Mouse (Mus musculus): ENCODE data around the gene Dnmbp. TPM values are rescaled to one million over a fixed set of nuclear protein-coding genes. Genes with fewer than 3 reads are reported as not detected.

Dnmbp gene
- 28.0 and 30.5 TPM in 2 replicates for polyA plus RNA-seq (2014; fragmentation: Nextera tagmentation; extraction: Ambion mirVana)

DNA sequence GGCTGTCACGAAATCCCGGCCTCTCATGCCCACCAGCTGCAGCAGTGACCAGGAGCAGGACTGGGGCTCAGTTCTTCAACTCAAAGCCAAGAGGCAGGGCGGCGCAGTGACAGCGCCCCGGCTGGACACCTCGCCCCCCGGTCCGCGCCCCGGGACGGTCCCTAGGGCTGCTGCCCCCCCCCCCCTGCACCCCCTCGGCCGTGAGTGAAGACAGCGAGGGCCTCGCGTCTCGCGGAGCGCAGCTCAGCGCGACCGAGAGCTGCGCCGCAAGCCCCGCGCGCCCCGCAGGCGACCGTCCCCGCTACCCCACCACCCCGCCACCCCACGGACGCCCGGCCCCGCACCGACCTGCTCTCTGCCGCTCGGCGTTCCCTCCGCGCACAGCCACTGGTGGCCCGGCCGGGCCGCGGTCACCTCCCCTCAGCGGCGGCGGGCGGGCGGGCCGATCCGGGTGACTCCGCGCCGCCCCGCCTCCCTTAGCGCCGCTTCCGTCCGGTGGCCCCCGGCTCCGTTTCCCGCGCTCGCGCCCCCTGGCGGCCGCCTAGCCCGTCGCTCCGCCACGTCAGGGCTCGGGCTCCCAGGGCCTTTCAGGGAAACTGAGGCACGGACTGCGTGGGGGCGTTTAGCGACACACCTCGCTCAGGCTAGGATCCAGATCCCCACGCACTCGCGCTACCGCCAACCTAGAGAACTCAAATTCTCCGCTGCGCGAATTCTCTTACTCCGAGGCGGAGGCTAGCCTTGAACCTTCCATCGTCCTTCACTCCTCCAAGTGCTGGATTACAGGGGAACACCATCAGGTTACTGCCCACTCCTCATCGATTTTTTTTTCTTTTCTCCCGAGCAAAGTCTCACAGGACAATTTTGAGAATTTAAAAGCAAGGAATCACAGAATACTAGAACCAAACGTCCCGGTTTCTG is at the start of gene Dnmbp:
Gene Dnmbp, minus strand, starts transcription at position 423 of the 921 bp plus-strand sequence.
- Histone ChIP-seq H3K9ac (replicated peaks; ENCODE audit: low read depth, low read length) (peak within 1 kb of the TSS; percentile 76), H3K4me2 (replicated peaks; ENCODE audit: low read depth, low read length) (peak within 1 kb of the TSS; percentile 76), H3K36me3 (ENCODE audit: control insufficient read depth, insufficient read depth, low read length) (no peaks in the 10 kb centered on the region), H3K4me3 (ENCODE audit: low read depth, low read length) (peak within 1 kb of the TSS; percentile 68), H3K27ac (ENCODE audit: low read length) (peak within 1 kb of the TSS; percentile 21; the same call in 1 of the 2 replicates), H3K4me1 (ENCODE audit: control insufficient read depth, insufficient read depth, low read length) (peaks cover 13% of the 10 kb centered on the region), H3K27me3 (ENCODE audit: control insufficient read depth, insufficient read depth, low read length) (no peaks in the 10 kb centered on the region), H3K9me3 (ENCODE audit: control insufficient read depth, low read depth, low read length) (no peaks in the 10 kb centered on the region)
- ATAC-seq (ENCODE audit: insufficient number of reproducible peaks, insufficient read depth, low FRiP score, low read depth), result peak; percentile 82
- WGBS, result 5% methylated on average over 62 of the region's 94 CpGs

DNA sequence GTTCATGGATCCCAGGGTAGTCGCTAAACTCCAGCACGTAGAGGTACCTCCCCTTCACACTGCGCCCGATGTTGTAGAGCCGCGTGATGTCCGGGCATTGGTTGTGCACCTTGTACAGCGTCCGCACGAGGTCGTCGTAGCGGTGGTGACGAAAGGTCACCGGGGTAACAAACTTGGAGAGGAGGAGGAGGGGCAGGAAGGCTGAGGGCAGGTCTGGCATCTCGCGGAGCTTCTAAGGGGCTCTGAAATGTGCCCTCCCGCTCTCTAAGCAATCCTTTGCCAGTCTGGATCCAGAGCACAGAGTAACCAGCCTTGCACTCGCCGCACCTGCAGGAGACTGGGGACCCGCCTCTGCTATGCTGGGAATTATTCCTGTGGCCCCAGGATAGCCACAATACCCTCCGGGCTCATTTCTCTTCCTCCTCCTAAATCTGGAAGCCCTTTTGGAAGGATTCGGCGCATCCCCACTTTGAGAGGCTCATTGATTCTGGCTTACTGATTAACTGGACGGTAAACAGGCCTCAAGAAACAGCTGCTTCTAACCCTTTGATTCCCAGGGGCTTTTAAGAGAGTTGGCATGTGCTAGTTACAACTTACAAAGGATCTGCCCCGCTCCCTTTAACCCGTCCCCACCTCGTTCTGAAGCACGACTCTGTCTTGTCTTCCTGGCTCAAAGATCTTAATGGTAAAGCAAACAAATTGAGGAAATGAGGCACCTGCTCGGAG is 46.2 kb upstream of the Dnmbp start, which contains the start of gene Cpn1:
Gene Cpn1, minus strand, starts transcription at position 488 of the 726 bp plus-strand sequence.
- Histone ChIP-seq H3K9ac (replicated peaks; ENCODE audit: low read depth, low read length) (no peak within 1 kb of the TSS), H3K27me3 (ENCODE audit: control insufficient read depth, insufficient read depth, low read length) (no peaks in the 10 kb centered on the region), H3K9me3 (ENCODE audit: control insufficient read depth, low read depth, low read length) (no peaks in the 10 kb centered on the region), H3K4me2 (replicated peaks; ENCODE audit: low read depth, low read length) (peak within 1 kb of the TSS; percentile 29), H3K36me3 (ENCODE audit: control insufficient read depth, insufficient read depth, low read length) (no peaks in the 10 kb centered on the region), H3K4me1 (ENCODE audit: control insufficient read depth, insufficient read depth, low read length) (0 out of 2 replicates have a peak, but pooled peaks cover 3% of the 10 kb centered on the region), H3K27ac (ENCODE audit: low read length) (peak within 1 kb of the TSS; percentile 58; the same call in 1 of the 2 replicates), H3K4me3 (ENCODE audit: low read depth, low read length) (peak within 1 kb of the TSS; percentile 22)
- peak; percentile 77 for ATAC-seq (ENCODE audit: insufficient number of reproducible peaks, insufficient read depth, low FRiP score, low read depth)
- 13% methylated on average over 30 of the region's 30 CpGs for WGBS

DNA sequence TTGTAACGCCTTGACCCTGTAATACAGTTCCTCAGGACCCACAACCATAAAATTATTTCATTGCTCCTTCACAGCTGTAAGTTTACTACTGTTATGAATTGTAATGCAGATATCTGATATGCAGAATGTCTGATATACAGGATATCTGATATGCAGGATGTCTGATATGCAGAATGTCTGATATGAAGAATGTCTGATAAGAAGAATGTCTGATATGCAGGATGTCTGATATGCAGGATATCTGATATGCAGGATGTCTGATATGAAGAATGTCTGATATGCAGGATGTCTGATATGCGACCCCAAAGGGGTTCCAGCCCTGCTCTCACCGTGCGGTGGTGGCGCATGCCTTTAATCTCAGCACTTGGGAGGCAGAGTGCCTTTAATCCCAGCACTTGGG is 42.0 kb upstream of the Dnmbp start:
- no peak overlapping the region for H3K4me2 ChIP-seq (replicated peaks; ENCODE audit: low read depth, low read length)
- no peak for ATAC-seq (ENCODE audit: insufficient number of reproducible peaks, insufficient read depth, low FRiP score, low read depth)
- no peak overlapping the region for H3K27ac ChIP-seq (ENCODE audit: low read length)
- H3K27me3 ChIP-seq (ENCODE audit: control insufficient read depth, insufficient read depth, low read length), result no peaks in the 10 kb centered on the region
- H3K36me3 ChIP-seq (ENCODE audit: control insufficient read depth, insufficient read depth, low read length), result no peaks in the 10 kb centered on the region
- H3K9ac ChIP-seq (replicated peaks; ENCODE audit: low read depth, low read length), result no peak overlapping the region
- 0 out of 2 replicates have a peak, but pooled peaks cover 3% of the 10 kb centered on the region for H3K4me1 ChIP-seq (ENCODE audit: control insufficient read depth, insufficient read depth, low read length)
- no peaks in the 10 kb centered on the region for H3K9me3 ChIP-seq (ENCODE audit: control insufficient read depth, low read depth, low read length)
- H3K4me3 ChIP-seq (ENCODE audit: low read depth, low read length), result no peak overlapping the region
- WGBS, result 91% methylated on average over 5 of the region's 5 CpGs

DNA sequence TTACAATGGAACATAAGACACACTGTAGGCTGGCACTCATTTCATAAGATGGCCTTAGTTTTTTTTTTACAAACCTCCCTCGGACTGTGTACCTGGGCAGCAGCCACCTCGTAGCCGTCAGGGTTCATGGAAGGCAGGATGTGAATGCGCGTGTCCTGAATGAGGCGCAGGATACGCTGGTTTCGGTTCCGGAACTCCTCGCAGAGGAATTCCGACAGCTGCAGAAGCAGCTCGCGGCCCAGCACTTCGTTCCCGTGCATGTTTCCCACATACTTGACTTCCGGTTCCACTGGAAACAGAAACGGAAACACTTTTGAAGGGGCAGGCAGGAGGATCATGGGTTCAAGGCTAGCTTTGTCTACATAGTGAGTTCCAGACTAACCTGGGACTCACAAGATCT is 40.7 kb upstream of the Dnmbp start:
- no peak for ATAC-seq (ENCODE audit: insufficient number of reproducible peaks, insufficient read depth, low FRiP score, low read depth)

DNA sequence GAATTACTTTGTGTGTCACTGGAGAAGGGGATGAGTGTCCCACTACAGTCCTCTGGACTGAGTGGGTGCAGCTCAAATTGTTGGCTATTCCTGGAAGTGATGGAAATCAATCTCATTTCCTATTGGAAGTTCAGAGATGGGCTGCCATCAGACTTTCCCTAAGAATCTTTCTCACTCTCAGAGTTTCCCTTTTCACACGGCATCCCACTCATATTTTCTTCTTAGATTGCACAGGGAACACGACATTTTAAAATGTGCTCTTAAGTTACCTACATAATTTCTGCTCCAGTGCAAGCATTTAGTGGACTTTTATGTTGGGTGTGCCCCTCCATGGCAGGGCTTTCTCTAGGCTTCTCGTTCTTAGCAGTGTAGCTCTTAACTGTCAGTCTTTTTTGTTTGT is 37.8 kb upstream of the Dnmbp start:
- no peaks in the 10 kb centered on the region for H3K36me3 ChIP-seq (ENCODE audit: control insufficient read depth, insufficient read depth, low read length)
- no peak for ATAC-seq (ENCODE audit: insufficient number of reproducible peaks, insufficient read depth, low FRiP score, low read depth)
- no peak overlapping the region for H3K9ac ChIP-seq (replicated peaks; ENCODE audit: low read depth, low read length)

More for the DNA sequence above, 40.7 kb upstream of the Dnmbp start:
- Histone ChIP-seq H3K4me2 (replicated peaks; ENCODE audit: low read depth, low read length) (no peak overlapping the region), H3K9me3 (ENCODE audit: control insufficient read depth, low read depth, low read length) (no peaks in the 10 kb centered on the region), H3K4me3 (ENCODE audit: low read depth, low read length) (no peak overlapping the region), H3K36me3 (ENCODE audit: control insufficient read depth, insufficient read depth, low read length) (no peaks in the 10 kb centered on the region), H3K4me1 (ENCODE audit: control insufficient read depth, insufficient read depth, low read length) (0 out of 2 replicates have a peak, but pooled peaks cover 6% of the 10 kb centered on the region), H3K27me3 (ENCODE audit: control insufficient read depth, insufficient read depth, low read length) (no peaks in the 10 kb centered on the region), H3K27ac (ENCODE audit: low read length) (no peak overlapping the region), H3K9ac (replicated peaks; ENCODE audit: low read depth, low read length) (no peak overlapping the region)
- WGBS, result 89% methylated on average over 17 of the region's 17 CpGs

DNA sequence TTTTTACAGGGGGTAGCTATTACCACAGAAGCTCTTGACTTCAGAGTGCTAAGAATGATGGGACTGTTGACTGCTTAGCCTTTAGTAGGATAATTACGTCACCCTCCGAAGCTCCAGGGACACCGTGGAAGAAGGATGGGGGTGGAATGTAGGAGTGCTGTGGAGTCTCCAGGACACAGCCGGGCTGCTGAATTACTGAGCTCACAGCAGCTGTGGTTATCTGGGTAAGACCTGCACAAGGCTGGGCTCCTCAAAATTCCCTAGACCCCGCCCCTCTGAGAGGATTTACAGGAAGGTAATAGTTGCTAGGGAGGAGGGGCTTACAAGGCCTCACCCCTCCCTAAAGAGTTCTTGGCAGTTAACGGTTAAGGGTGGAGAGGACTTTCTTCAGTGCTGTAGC is 36.7 kb upstream of the Dnmbp start:
- 44% methylated on average over 6 of the region's 6 CpGs for WGBS
- no peak for ATAC-seq (ENCODE audit: insufficient number of reproducible peaks, insufficient read depth, low FRiP score, low read depth)
- Histone ChIP-seq H3K27me3 (ENCODE audit: control insufficient read depth, insufficient read depth, low read length) (no peaks in the 10 kb centered on the region), H3K4me3 (ENCODE audit: low read depth, low read length) (no peak overlapping the region), H3K9me3 (ENCODE audit: control insufficient read depth, low read depth, low read length) (no peaks in the 10 kb centered on the region), H3K4me1 (ENCODE audit: control insufficient read depth, insufficient read depth, low read length) (0 out of 2 replicates have a peak, but pooled peaks cover 2% of the 10 kb centered on the region), H3K9ac (replicated peaks; ENCODE audit: low read depth, low read length) (no peak overlapping the region), H3K36me3 (ENCODE audit: control insufficient read depth, insufficient read depth, low read length) (no peaks in the 10 kb centered on the region), H3K4me2 (replicated peaks; ENCODE audit: low read depth, low read length) (no peak overlapping the region), H3K27ac (ENCODE audit: low read length) (no peak overlapping the region)

More for the DNA sequence above, 37.8 kb upstream of the Dnmbp start:
- Histone ChIP-seq H3K27ac (ENCODE audit: low read length) (no peak overlapping the region), H3K4me1 (ENCODE audit: control insufficient read depth, insufficient read depth, low read length) (0 out of 2 replicates have a peak, but pooled peaks cover 2% of the 10 kb centered on the region), H3K4me3 (ENCODE audit: low read depth, low read length) (no peak overlapping the region), H3K27me3 (ENCODE audit: control insufficient read depth, insufficient read depth, low read length) (no peaks in the 10 kb centered on the region), H3K4me2 (replicated peaks; ENCODE audit: low read depth, low read length) (no peak overlapping the region), H3K9me3 (ENCODE audit: control insufficient read depth, low read depth, low read length) (no peaks in the 10 kb centered on the region)
- 75% methylated on average over 3 of the region's 3 CpGs for WGBS

DNA sequence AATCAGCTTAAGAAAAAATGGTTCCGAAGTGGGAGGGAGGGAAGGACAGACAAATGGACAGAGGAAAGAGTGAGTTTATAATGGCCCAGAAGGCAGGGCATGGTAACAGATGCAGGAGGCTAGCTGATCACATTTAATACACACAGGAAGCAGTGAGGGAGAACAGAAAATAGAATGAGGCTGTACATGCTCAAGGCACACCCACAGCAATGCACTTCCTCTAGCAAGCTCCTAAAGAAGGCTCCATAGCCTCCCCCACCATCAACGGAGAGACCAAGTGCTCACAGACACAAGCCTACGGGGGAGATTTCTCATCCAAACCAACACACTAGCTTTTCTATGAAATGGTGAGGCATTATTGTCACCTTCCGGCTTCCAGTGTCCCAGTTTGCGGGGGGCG is 34.2 kb upstream of the Dnmbp start:
- no peaks in the 10 kb centered on the region for H3K9me3 ChIP-seq (ENCODE audit: control insufficient read depth, low read depth, low read length)
- H3K4me1 ChIP-seq (ENCODE audit: control insufficient read depth, insufficient read depth, low read length), result 0 out of 2 replicates have a peak, but pooled peaks cover 2% of the 10 kb centered on the region
- H3K27ac ChIP-seq (ENCODE audit: low read length), result no peak overlapping the region
- no peak for ATAC-seq (ENCODE audit: insufficient number of reproducible peaks, insufficient read depth, low FRiP score, low read depth)
- no peaks in the 10 kb centered on the region for H3K36me3 ChIP-seq (ENCODE audit: control insufficient read depth, insufficient read depth, low read length)
- no peaks in the 10 kb centered on the region for H3K27me3 ChIP-seq (ENCODE audit: control insufficient read depth, insufficient read depth, low read length)
- WGBS, result 88% methylated on average over 6 of the region's 6 CpGs
- H3K9ac ChIP-seq (replicated peaks; ENCODE audit: low read depth, low read length), result no peak overlapping the region
- H3K4me3 ChIP-seq (ENCODE audit: low read depth, low read length), result no peak overlapping the region
- no peak overlapping the region for H3K4me2 ChIP-seq (replicated peaks; ENCODE audit: low read depth, low read length)

DNA sequence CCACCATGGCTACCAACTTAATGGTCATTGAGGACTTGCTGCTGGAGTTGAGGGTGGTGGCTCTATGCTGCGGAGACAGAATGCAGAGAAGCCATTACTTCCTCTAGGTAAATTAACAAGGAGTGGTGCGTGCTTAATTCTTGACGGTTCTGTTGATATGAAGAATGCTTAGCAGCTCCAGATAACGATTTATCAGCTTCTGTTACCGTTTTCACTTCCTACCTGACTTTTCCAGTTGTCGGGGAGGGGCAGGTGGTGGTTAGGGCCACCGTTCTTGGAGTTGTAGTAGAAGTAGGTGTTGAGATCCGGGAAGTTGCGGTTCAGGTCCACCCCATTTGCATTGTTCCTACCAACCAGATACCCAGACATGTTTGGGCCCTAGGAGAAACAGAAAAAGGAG is 33.7 kb upstream of the Dnmbp start:
- Histone ChIP-seq H3K27ac (ENCODE audit: low read length) (no peak overlapping the region), H3K4me3 (ENCODE audit: low read depth, low read length) (no peak overlapping the region), H3K27me3 (ENCODE audit: control insufficient read depth, insufficient read depth, low read length) (no peaks in the 10 kb centered on the region), H3K9ac (replicated peaks; ENCODE audit: low read depth, low read length) (no peak overlapping the region), H3K4me1 (ENCODE audit: control insufficient read depth, insufficient read depth, low read length) (0 out of 2 replicates have a peak, but pooled peaks cover 2% of the 10 kb centered on the region), H3K4me2 (replicated peaks; ENCODE audit: low read depth, low read length) (no peak overlapping the region), H3K36me3 (ENCODE audit: control insufficient read depth, insufficient read depth, low read length) (no peaks in the 10 kb centered on the region), H3K9me3 (ENCODE audit: control insufficient read depth, low read depth, low read length) (no peaks in the 10 kb centered on the region)
- no peak for ATAC-seq (ENCODE audit: insufficient number of reproducible peaks, insufficient read depth, low FRiP score, low read depth)
- 78% methylated on average over 9 of the region's 9 CpGs for WGBS

All from stomach, embryonic 14.5 days (tissue).